Mouse (Mus musculus) spleen, adult 2 months (tissue): ENCODE data around the gene Cdh6.

ENCODE experiments used
- CTCF ChIP-seq: fragments of 200-500 bp; IDR thresholded peaks from 2 replicates; pipeline ENCODE4 v1.5.1; 2011; ENCODE audit warnings: mild to moderate bottlenecking, inconsistent platforms; ENCODE audit not compliant: insufficient read depth, insufficient read length, insufficient replicate concordance; ENCODE audit errors: extremely low read depth
- POLR2A ChIP-seq: fragments of 200-500 bp; IDR thresholded peaks from 2 replicates; pipeline ENCODE4 v1.6.1; 2011; ENCODE audit warnings: low read depth, low read length, inconsistent platforms

DNA sequence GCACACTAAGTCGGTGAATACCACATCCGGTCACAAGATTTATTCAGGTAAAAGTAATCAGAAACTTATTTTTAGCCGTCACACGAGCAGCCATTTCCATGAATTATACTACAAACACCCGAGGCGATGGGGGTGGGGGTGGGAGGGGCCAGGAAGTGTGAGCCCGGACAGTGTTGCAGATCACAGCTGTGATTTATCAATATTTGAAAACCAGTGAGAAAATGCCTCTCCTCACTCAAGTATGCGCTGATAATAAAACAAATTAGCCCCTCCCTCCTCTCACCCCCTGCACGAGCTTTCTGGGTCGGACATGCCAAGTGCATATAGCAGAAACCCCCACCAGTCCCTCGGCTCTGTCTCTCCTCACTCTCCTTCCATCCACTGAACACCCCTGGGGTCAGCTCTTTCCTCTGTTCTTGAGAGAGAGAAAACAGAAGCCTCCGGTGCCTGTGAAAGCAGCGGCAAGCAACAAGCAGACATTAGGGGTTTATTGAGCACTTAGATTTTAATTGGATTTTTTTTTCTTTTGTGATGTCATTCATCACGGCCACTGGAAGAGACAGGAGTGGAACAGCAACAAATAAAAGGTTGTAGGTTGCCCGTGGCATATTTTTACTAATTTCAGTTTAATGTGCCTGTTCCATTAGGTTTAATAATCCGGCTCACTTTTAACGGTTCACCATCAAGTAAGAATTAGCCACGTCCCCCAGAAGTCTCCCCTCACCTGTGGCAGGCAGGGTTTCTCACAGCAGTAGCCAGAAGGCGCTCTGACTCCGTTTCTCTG lies 105.9 kb downstream of the Cdh6 start:
- TF ChIP-seq CTCF (no peak), POLR2A (no peak)
